Mouse (Mus musculus): Measurements from ENCODE around the gene Ebf3.

DNA sequence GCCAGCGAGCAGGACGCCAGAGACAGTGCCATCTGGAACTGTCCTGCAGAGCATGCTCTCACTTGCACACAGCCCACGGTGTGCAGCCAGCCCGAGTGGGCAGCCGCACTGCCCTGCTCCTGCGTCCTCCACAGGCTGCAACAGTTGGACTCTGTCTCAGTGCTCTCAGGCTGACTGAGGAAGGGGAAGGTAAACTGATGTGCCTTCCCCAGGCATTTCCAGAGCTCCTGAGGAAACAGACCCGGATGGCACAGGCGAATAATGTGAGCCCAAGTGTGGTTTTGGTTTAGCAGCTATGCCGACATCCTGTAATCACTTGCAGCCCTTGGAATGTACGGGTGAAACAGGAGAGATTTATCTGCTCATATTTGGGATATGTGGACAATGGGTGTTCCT is 10.5 kb downstream of the Ebf3 start:
- no peak for TF ChIP-seq CTCF (IDR thresholded peaks at IDR 0.05; ENCODE audit: borderline replicate concordance, insufficient read depth, low read depth, low read length)
- no peak for TF ChIP-seq POLR2A (IDR thresholded peaks at IDR 0.05; ENCODE audit: borderline replicate concordance, insufficient read depth, low read length)

Data from cerebellum, adult 2 months (tissue).